Mouse (Mus musculus) thymus, adult 2 months (tissue): ENCODE data around the gene Eif6.

ENCODE experiments used
- CTCF ChIP-seq: fragments of 200-500 bp; IDR thresholded peaks from 2 replicates; pipeline ENCODE4 v1.5.1; 2012; ENCODE audit warnings: mild to moderate bottlenecking, control low read depth, low read length, moderate library complexity, borderline replicate concordance; ENCODE audit not compliant: control insufficient read depth, poor library complexity, insufficient read depth; ENCODE audit errors: extremely low read depth
- POLR2A ChIP-seq: fragments of 200-500 bp; IDR thresholded peaks from 2 replicates; pipeline ENCODE4 v1.6.1; 2012; ENCODE audit warnings: mild to moderate bottlenecking, low read length, control low read depth, moderate library complexity; ENCODE audit not compliant: control insufficient read depth, poor library complexity, insufficient read depth; ENCODE audit errors: extremely low read depth

DNA sequence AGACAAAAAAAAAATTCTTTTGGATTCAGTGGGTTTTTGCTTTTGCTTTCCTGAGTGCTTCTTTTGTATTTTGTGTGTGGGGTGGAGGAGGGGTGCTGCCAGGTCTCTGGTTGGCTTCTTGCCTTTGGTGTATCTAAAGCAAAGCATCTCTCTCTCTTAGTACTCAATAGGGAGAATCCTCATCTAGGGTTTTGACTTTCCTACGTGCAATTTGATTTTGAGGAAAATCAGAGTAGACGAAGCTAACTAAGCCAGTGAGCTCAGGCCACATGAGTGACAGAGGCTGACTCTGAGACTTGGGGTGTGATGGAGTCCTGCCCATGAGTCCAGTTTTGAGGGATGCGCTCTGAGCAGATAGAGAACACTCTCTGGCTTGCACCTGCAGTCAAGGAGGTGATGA, 47.2 kb downstream of the Eif6 start:
- TF ChIP-seq CTCF (no peak), POLR2A (no peak)
